Mouse (Mus musculus): ENCODE data around the gene Ccdc186. TPM values are rescaled to one million over a fixed set of nuclear protein-coding genes. Genes with fewer than 3 reads are reported as not detected.

Ccdc186 gene
- polyA plus RNA-seq (2015; fragmentation: Nextera tagmentation; extraction: Ambion mirVana): 28.4 and 35.2 TPM in 2 replicates

GRCm38 (mm10) chr19:56821798-56822447 lies at the start of gene Ccdc186:
Ccdc186 (minus strand) TSS chr19:56822190.
- Histone ChIP-seq H3K9me3 (ENCODE audit: control insufficient read depth, low read length) (no peaks in the 10 kb centered on the region), H3K4me3 (replicated peaks; ENCODE audit: low read length) (peak within 1 kb of the TSS; percentile 84), H3K4me1 (replicated peaks; ENCODE audit: control insufficient read depth, insufficient read depth, low read length) (peaks cover 28% of the 10 kb centered on the region), H3K9ac (replicated peaks; ENCODE audit: low read depth, low read length) (peak within 1 kb of the TSS; percentile 90), H3K27me3 (replicated peaks; ENCODE audit: control insufficient read depth, insufficient read depth, low read length) (no peaks in the 10 kb centered on the region), H3K36me3 (ENCODE audit: control insufficient read depth, insufficient read depth) (no peaks in the 10 kb centered on the region), H3K4me2 (ENCODE audit: low read length) (peak within 1 kb of the TSS; percentile 80), H3K27ac (ENCODE audit: low read length) (peak within 1 kb of the TSS; percentile 93)
- peak; percentile 98 for ATAC-seq
- WGBS: 0% methylated on average over 70 of the region's 79 CpGs

DNA sequence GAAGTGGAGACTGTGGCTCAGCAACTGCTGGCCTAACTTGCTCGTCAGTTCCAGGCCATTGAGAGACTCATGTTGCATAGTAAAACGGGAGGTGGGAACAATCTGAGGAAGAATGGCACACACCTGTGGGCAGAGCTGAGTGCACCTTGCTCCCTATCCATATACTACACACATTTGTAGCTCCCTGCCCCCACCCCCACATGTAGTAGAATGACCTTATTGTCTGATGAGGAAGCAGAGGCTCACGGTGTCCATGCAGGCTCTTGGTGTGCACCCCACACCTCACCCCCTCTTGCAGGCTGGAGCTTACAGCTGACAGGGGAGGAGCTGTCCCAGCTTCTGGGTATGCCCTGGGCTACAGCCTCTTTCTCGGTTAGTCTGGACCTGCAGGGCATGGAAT lies 45.7 kb upstream of the Ccdc186 start:
- no peak overlapping the region for H3K4me3 ChIP-seq (replicated peaks; ENCODE audit: low read length)
- no peak overlapping the region for H3K9ac ChIP-seq (replicated peaks; ENCODE audit: low read depth, low read length)
- no peaks in the 10 kb centered on the region for H3K4me1 ChIP-seq (replicated peaks; ENCODE audit: control insufficient read depth, insufficient read depth, low read length)
- H3K36me3 ChIP-seq (ENCODE audit: control insufficient read depth, insufficient read depth): no peaks in the 10 kb centered on the region
- ATAC-seq: no peak
- H3K27ac ChIP-seq (ENCODE audit: low read length): no peak overlapping the region
- peaks cover 13% of the 10 kb centered on the region for H3K27me3 ChIP-seq (replicated peaks; ENCODE audit: control insufficient read depth, insufficient read depth, low read length)
- WGBS: 57% methylated on average over 4 of the region's 4 CpGs
- no peak overlapping the region for H3K4me2 ChIP-seq (ENCODE audit: low read length)
- H3K9me3 ChIP-seq (ENCODE audit: control insufficient read depth, low read length): no peaks in the 10 kb centered on the region

DNA sequence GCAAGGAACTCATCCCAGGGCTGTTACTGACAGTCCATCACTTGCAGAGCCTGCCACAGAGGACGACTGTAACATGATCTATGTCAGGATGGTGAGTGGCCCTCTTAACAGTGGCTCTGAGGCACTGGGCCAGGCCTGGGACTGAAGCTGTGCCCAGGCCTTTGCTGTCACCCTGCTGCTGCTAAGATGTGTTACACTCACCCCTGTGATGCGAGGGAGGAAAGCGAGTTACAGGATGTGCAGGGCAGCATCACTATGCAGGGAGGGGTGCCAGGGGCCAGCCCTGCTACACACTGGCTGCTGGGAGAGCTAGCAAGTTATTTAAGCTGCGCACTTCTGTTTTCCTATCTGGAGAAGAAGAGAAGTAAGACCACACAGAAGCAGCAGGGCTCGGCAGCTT lies 34.5 kb upstream of the Ccdc186 start:
- H3K9ac ChIP-seq (replicated peaks; ENCODE audit: low read depth, low read length): no peak overlapping the region
- no peak for ATAC-seq
- H3K27me3 ChIP-seq (replicated peaks; ENCODE audit: control insufficient read depth, insufficient read depth, low read length): no peaks in the 10 kb centered on the region
- H3K4me1 ChIP-seq (replicated peaks; ENCODE audit: control insufficient read depth, insufficient read depth, low read length): no peaks in the 10 kb centered on the region
- no peak overlapping the region for H3K4me2 ChIP-seq (ENCODE audit: low read length)
- no peaks in the 10 kb centered on the region for H3K36me3 ChIP-seq (ENCODE audit: control insufficient read depth, insufficient read depth)
- H3K4me3 ChIP-seq (replicated peaks; ENCODE audit: low read length): no peak overlapping the region
- no peak overlapping the region for H3K27ac ChIP-seq (ENCODE audit: low read length)
- H3K9me3 ChIP-seq (ENCODE audit: control insufficient read depth, low read length): no peaks in the 10 kb centered on the region
- 59% methylated on average over 5 of the region's 5 CpGs for WGBS

DNA sequence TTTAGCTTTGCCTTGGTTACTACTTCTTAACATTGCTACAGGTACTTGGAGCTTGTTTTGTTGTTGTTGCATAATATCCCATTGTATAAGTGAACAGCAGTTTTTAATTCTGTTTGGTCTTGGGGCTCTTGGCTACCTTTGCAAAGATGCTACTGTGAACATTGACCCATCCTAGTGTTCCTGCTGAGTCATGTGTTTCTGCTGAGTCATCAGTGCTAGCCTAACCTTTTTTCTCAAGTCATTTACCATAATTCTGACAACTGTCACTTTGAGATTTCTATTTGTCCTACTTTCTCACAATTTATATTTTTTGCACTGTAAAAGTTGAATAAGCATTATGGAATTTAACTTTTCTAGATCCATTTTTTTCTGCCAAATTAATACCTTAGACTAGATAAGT lies 30.6 kb upstream of the Ccdc186 start:
- Histone ChIP-seq H3K4me3 (replicated peaks; ENCODE audit: low read length) (no peak overlapping the region), H3K36me3 (ENCODE audit: control insufficient read depth, insufficient read depth) (no peaks in the 10 kb centered on the region), H3K27me3 (replicated peaks; ENCODE audit: control insufficient read depth, insufficient read depth, low read length) (no peaks in the 10 kb centered on the region), H3K9me3 (ENCODE audit: control insufficient read depth, low read length) (no peaks in the 10 kb centered on the region), H3K27ac (ENCODE audit: low read length) (no peak overlapping the region), H3K9ac (replicated peaks; ENCODE audit: low read depth, low read length) (no peak overlapping the region), H3K4me1 (replicated peaks; ENCODE audit: control insufficient read depth, insufficient read depth, low read length) (no peaks in the 10 kb centered on the region), H3K4me2 (ENCODE audit: low read length) (no peak overlapping the region)
- ATAC-seq: no peak

- 85% methylated on average over 12 of the region's 12 CpGs for WGBS
- H3K4me1 ChIP-seq (replicated peaks; ENCODE audit: control insufficient read depth, insufficient read depth, low read length): no peaks in the 10 kb centered on the region
- H3K4me3 ChIP-seq (replicated peaks; ENCODE audit: low read length): no peak overlapping the region
- no peak overlapping the region for H3K9ac ChIP-seq (replicated peaks; ENCODE audit: low read depth, low read length)
- no peaks in the 10 kb centered on the region for H3K27me3 ChIP-seq (replicated peaks; ENCODE audit: control insufficient read depth, insufficient read depth, low read length)
- H3K9me3 ChIP-seq (ENCODE audit: control insufficient read depth, low read length): peaks cover 3% of the 10 kb centered on the region; the same call in 1 of the 2 replicates
- H3K4me2 ChIP-seq (ENCODE audit: low read length): no peak overlapping the region
- no peak overlapping the region for H3K27ac ChIP-seq (ENCODE audit: low read length)
- no peak for ATAC-seq
- no peaks in the 10 kb centered on the region for H3K36me3 ChIP-seq (ENCODE audit: control insufficient read depth, insufficient read depth)
Measured at GRCm38 (mm10) chr19:56842974-56843373, 21.0 kb upstream of the Ccdc186 start.

GRCm38 (mm10) chr19:56838942-56839706 lies 17.1 kb upstream of the Ccdc186 start:
- Histone ChIP-seq H3K36me3 (ENCODE audit: control insufficient read depth, insufficient read depth) (no peaks in the 10 kb centered on the region), H3K9me3 (ENCODE audit: control insufficient read depth, low read length) (no peaks in the 10 kb centered on the region), H3K9ac (replicated peaks; ENCODE audit: low read depth, low read length) (no peak overlapping the region), H3K4me1 (replicated peaks; ENCODE audit: control insufficient read depth, insufficient read depth, low read length) (0 out of 2 replicates have a peak, but pooled peaks cover 3% of the 10 kb centered on the region), H3K4me2 (ENCODE audit: low read length) (no peak overlapping the region), H3K4me3 (replicated peaks; ENCODE audit: low read length) (no peak overlapping the region), H3K27me3 (replicated peaks; ENCODE audit: control insufficient read depth, insufficient read depth, low read length) (no peaks in the 10 kb centered on the region), H3K27ac (ENCODE audit: low read length) (no peak overlapping the region)
- ATAC-seq: no peak
- WGBS: 63% methylated on average over 17 of the region's 17 CpGs

- Histone ChIP-seq H3K27ac (ENCODE audit: low read length) (no peak overlapping the region), H3K4me3 (replicated peaks; ENCODE audit: low read length) (no peak overlapping the region), H3K4me1 (replicated peaks; ENCODE audit: control insufficient read depth, insufficient read depth, low read length) (0 out of 2 replicates have a peak, but pooled peaks cover 3% of the 10 kb centered on the region), H3K9me3 (ENCODE audit: control insufficient read depth, low read length) (no peaks in the 10 kb centered on the region), H3K27me3 (replicated peaks; ENCODE audit: control insufficient read depth, insufficient read depth, low read length) (no peaks in the 10 kb centered on the region), H3K36me3 (ENCODE audit: control insufficient read depth, insufficient read depth) (no peaks in the 10 kb centered on the region), H3K9ac (replicated peaks; ENCODE audit: low read depth, low read length) (no peak overlapping the region), H3K4me2 (ENCODE audit: low read length) (no peak overlapping the region)
- 12% methylated on average over 9 of the region's 9 CpGs for WGBS
- no peak for ATAC-seq
Measured at GRCm38 (mm10) chr19:56835340-56835739, 13.3 kb upstream of the Ccdc186 start.

DNA sequence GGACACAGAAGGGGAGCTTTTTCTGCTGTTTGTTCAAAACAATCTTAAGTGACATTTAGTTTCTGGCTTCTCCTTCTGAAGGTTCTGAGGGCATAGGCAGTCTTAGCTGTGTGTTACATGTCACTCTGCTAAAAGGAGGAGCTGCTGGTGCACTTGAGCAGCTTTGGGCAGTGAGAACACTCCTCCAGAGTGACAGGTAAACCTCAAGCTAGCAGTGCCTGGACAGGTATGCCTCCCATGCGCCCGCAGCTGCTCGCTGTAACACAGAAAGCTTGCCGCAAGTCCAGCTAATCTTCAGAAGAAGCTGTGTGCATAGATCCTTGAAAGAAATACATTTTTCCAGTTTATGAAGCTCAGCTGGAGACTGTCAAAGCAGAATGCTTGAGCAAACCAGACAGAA lies 8.2 kb upstream of the Ccdc186 start:
- Histone ChIP-seq H3K4me1 (replicated peaks; ENCODE audit: control insufficient read depth, insufficient read depth, low read length) (no peaks in the 10 kb centered on the region), H3K4me3 (replicated peaks; ENCODE audit: low read length) (no peak overlapping the region), H3K27me3 (replicated peaks; ENCODE audit: control insufficient read depth, insufficient read depth, low read length) (no peaks in the 10 kb centered on the region), H3K9ac (replicated peaks; ENCODE audit: low read depth, low read length) (no peak overlapping the region), H3K27ac (ENCODE audit: low read length) (no peak overlapping the region), H3K4me2 (ENCODE audit: low read length) (no peak overlapping the region), H3K36me3 (ENCODE audit: control insufficient read depth, insufficient read depth) (no peaks in the 10 kb centered on the region), H3K9me3 (ENCODE audit: control insufficient read depth, low read length) (no peaks in the 10 kb centered on the region)
- 95% methylated on average over 4 of the region's 4 CpGs for WGBS
- ATAC-seq: no peak

DNA sequence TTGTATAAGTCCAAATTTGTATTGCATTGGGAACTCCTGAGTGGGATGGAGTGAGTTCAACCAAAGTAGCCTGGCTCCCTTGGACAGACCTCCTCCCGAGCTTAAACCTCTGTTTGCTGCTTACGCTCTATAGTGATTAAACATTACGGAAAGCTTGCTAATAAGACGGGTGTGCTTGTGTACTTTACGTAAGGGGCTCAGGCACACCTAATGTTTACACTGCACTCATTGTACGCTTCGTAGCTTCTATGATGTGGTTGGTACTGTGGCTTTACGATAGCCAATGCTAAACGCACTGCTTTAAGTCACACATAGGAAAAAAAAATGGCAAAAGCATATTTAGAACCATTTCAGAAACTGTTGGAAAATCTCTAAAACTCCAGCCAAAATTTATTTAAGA lies 7.3 kb upstream of the Ccdc186 start:
- Histone ChIP-seq H3K27ac (ENCODE audit: low read length) (no peak overlapping the region), H3K27me3 (replicated peaks; ENCODE audit: control insufficient read depth, insufficient read depth, low read length) (no peaks in the 10 kb centered on the region), H3K36me3 (ENCODE audit: control insufficient read depth, insufficient read depth) (no peaks in the 10 kb centered on the region), H3K4me1 (replicated peaks; ENCODE audit: control insufficient read depth, insufficient read depth, low read length) (no peaks in the 10 kb centered on the region), H3K4me2 (ENCODE audit: low read length) (no peak overlapping the region), H3K9ac (replicated peaks; ENCODE audit: low read depth, low read length) (no peak overlapping the region), H3K9me3 (ENCODE audit: control insufficient read depth, low read length) (no peaks in the 10 kb centered on the region), H3K4me3 (replicated peaks; ENCODE audit: low read length) (no peak overlapping the region)
- 87% methylated on average over 9 of the region's 9 CpGs for WGBS
- ATAC-seq: no peak

Data from forebrain, embryonic 16.5 days (tissue).